Mouse (Mus musculus): ENCODE measurements around the gene Serpina1e. TPM values are rescaled to one million over a fixed set of nuclear protein-coding genes. Genes with fewer than 3 reads are reported as not detected.
"Not testable (repeated sequence)": the region's sequence is repeated elsewhere in the genome, so short reads cannot be mapped to it uniquely, and the experiment has no call there.

Serpina1e gene
- polyA plus RNA-seq, 1 experiment = 2.6 TPM

- not testable (repeated sequence) for H3K4me1 ChIP-seq (ENCODE audit: control insufficient read depth, insufficient read depth, insufficient read length, low read length); H3K4me3 ChIP-seq (ENCODE audit: insufficient read depth, low read depth, low read length)
- peak overlapping the region; percentile 81 for H3K27ac ChIP-seq (replicated peaks; ENCODE audit: low read depth, low read length)
Measured at GRCm38 (mm10) chr12:103901929-103902328, 56.8 kb downstream of the Serpina1e start.

Other genes starting within 250 kb of the Serpina1e start
- 5.8 TPM in 1 of 2 replicates, not detected in the other for gene Serpina1d, start 185.4 kb downstream of the Serpina1e start, polyA plus RNA-seq (2012; ENCODE audit: insufficient read depth, insufficient read length, missing spikeins)
- gene Serpina1b, start 128.6 kb downstream of the Serpina1e start, polyA plus RNA-seq (2012; ENCODE audit: insufficient read depth, insufficient read length, missing spikeins) = 1.0 and 5.0 TPM in 2 replicates
- gene Serpina1a, start 95.4 kb downstream of the Serpina1e start, polyA plus RNA-seq (2012; ENCODE audit: insufficient read depth, insufficient read length, missing spikeins) = 8.7 TPM in 1 of 2 replicates, not detected in the other
- 2.3 and 5.3 TPM in 2 replicates for gene Serpina1c, start 54.1 kb downstream of the Serpina1e start, polyA plus RNA-seq (2012; ENCODE audit: insufficient read depth, insufficient read length, missing spikeins)
- not detected in 2 replicates for gene Serpina11, start 31.0 kb upstream of the Serpina1e start, polyA plus RNA-seq (2012; ENCODE audit: insufficient read depth, insufficient read length, missing spikeins)
- gene Serpina9, start 54.8 kb upstream of the Serpina1e start, polyA plus RNA-seq (2012; ENCODE audit: insufficient read depth, insufficient read length, missing spikeins) = not detected in 2 replicates
- not detected in 2 replicates for gene Serpina12, start 85.5 kb upstream of the Serpina1e start, polyA plus RNA-seq (2012; ENCODE audit: insufficient read depth, insufficient read length, missing spikeins)
- gene Serpina5, start 142.1 kb upstream of the Serpina1e start, polyA plus RNA-seq (2012; ENCODE audit: insufficient read depth, insufficient read length, missing spikeins) = not detected in 2 replicates
- not detected in 2 replicates for gene Serpina3a, start 153.7 kb upstream of the Serpina1e start, polyA plus RNA-seq (2012; ENCODE audit: insufficient read depth, insufficient read length, missing spikeins)
- gene Serpina3b, start 169.0 kb upstream of the Serpina1e start, polyA plus RNA-seq (2012; ENCODE audit: insufficient read depth, insufficient read length, missing spikeins) = not detected in 2 replicates
- gene Serpina3c, start 194.9 kb upstream of the Serpina1e start, polyA plus RNA-seq (2012; ENCODE audit: insufficient read depth, insufficient read length, missing spikeins) = 13.7 and 14.2 TPM in 2 replicates

All from brown adipose tissue, adult 24 weeks (tissue).